In genomic region chr16:27453396-27453795, GRCm38 (mm10) we compare ENCODE assay signal across 9 mouse cellular contexts.
A peak's percentile ranks its signal among the peaks of the same experiment; 100 is the strongest.
DNase-seq lines count a peak whose midpoint lies in the region.
"Had no signal": no experiment of that assay in that cellular context is flagged by ENCODE, and none has a peak within 500 bp of the region (broad histone marks: within the 10 kb centered on the region; RNA-seq: fewer than 3 reads in every experiment).

No protein-coding gene starts in this region.

- DNase-seq in gastrocnemius, adult 18-20 months (ENCODE audit: low spot score): peak; percentile 20
- no peak for DNase-seq in gastrocnemius, postnatal 25 days
- DNase-seq in NIH3T3 (ENCODE audit: low read depth): peak; percentile 30
- DNase-seq in cerebellum, postnatal 10 days: peak; percentile 71 to 77
- DNase-seq in kidney, postnatal 10 days: peak; percentile 72
- no peak for DNase-seq in thymus, postnatal 0 days (ENCODE audit: low spot score)
- no peak for DNase-seq in urinary bladder, postnatal 25 days (ENCODE audit: low spot score)
- DNase-seq in heart, postnatal 36 days: no peak
- DNase-seq: embryo, embryonic 11 days had no signal

- intact Hi-C loops in heart, postnatal 36 days (cut with DNase I): loop anchor here (10.0 kb wide), 1 partner anchor 1219 kb away; no protein-coding TSS in a partner anchor

Comparison
In these comparisons a context has a peak if more than half of its experiments do, and no peak if none do; other contexts are left out.
1. DNase-seq: peak in gastrocnemius, adult 18-20 months (single experiment), NIH3T3 (single experiment), cerebellum, postnatal 10 days (2 of 2) and kidney, postnatal 10 days (single experiment); none in gastrocnemius, postnatal 25 days (single experiment), thymus, postnatal 0 days (single experiment), urinary bladder, postnatal 25 days (single experiment) and heart, postnatal 36 days (0 of 2).